Mouse (Mus musculus) urinary bladder, postnatal 4 days (tissue): ENCODE results near the gene Fbxl17.

Experiments used
- DNase-seq, 2 experiments: peaks; one replicate each; pipeline ENCODE4 v3.0.0; 2021 to 2022; ENCODE audit warnings: low spot score in 2 of 2

Fbxl17 gene

GRCm38 (mm10) chr17:63046401-63046800, 453.4 kb downstream of the Fbxl17 start:
- no peak for DNase-seq

- DNase-seq: no peak
These were observed 454.5 kb downstream of the Fbxl17 start for GRCm38 (mm10) chr17:63045297-63045696.

- no peak for DNase-seq
These were observed 456.7 kb downstream of the Fbxl17 start for GRCm38 (mm10) chr17:63043046-63043675.

GRCm38 (mm10) chr17:63037562-63037961, 462.3 kb downstream of the Fbxl17 start:
- DNase-seq: no peak

- DNase-seq: no peak
These were observed 466.7 kb downstream of the Fbxl17 start for GRCm38 (mm10) chr17:63033141-63033540.

GRCm38 (mm10) chr17:63029105-63029504, 470.7 kb downstream of the Fbxl17 start:
- no peak for DNase-seq

GRCm38 (mm10) chr17:63025238-63025637, 474.6 kb downstream of the Fbxl17 start:
- no peak for DNase-seq

GRCm38 (mm10) chr17:63017605-63018167, 482.1 kb downstream of the Fbxl17 start:
- no peak for DNase-seq

- DNase-seq: no peak
These were observed 487.3 kb downstream of the Fbxl17 start for GRCm38 (mm10) chr17:63012571-63012923.

GRCm38 (mm10) chr17:63011893-63012570, 487.8 kb downstream of the Fbxl17 start:
- peak in 1 of 2 experiments; percentile 19 for DNase-seq

GRCm38 (mm10) chr17:63010830-63011229, 489.0 kb downstream of the Fbxl17 start:
- DNase-seq: no peak

- no peak for DNase-seq
These were observed 491.0 kb downstream of the Fbxl17 start for GRCm38 (mm10) chr17:63008788-63009187.

- no peak for DNase-seq
These were observed 491.5 kb downstream of the Fbxl17 start for GRCm38 (mm10) chr17:63008277-63008676.

GRCm38 (mm10) chr17:63007876-63008275, 491.9 kb downstream of the Fbxl17 start:
- DNase-seq: no peak
